Mouse (Mus musculus): ENCODE measurements around the gene Tdpoz4. TPM values are rescaled to one million over a fixed set of nuclear protein-coding genes. Genes with fewer than 3 reads are reported as not detected.
"Not testable (repeated sequence)": the region's sequence is repeated elsewhere in the genome, so short reads cannot be mapped to it uniquely, and the experiment has no call there.

The Tdpoz4 gene
- 0.08 TPM in 1 of 2 replicates, not detected in the other for polyA plus RNA-seq (2012; rRNA removed)

GRCm38 (mm10) chr3:93796098-93796497 is at the start of gene Tdpoz4:
Gene Tdpoz4 (plus strand): TSS chr3:93796398.
- DNase-seq; H3K27me3 ChIP-seq (ENCODE audit: control insufficient read depth, insufficient read depth, low read length); H3K36me3 ChIP-seq (ENCODE audit: control insufficient read depth, insufficient read depth, low read length); H3K27ac ChIP-seq (ENCODE audit: control insufficient read depth, insufficient read depth, low read length); H3K4me3 ChIP-seq (ENCODE audit: control insufficient read depth, insufficient read depth, low read length); H3K4me1 ChIP-seq (replicated peaks; ENCODE audit: control insufficient read depth, insufficient read depth, low read length): not testable (repeated sequence)

GRCm38 (mm10) chr3:93754022-93754421 is 42.2 kb upstream of the Tdpoz4 start:
- H3K4me1 ChIP-seq (replicated peaks; ENCODE audit: control insufficient read depth, insufficient read depth, low read length); H3K27me3 ChIP-seq (ENCODE audit: control insufficient read depth, insufficient read depth, low read length); H3K27ac ChIP-seq (ENCODE audit: control insufficient read depth, insufficient read depth, low read length); DNase-seq; H3K4me3 ChIP-seq (ENCODE audit: control insufficient read depth, insufficient read depth, low read length); H3K36me3 ChIP-seq (ENCODE audit: control insufficient read depth, insufficient read depth, low read length): not testable (repeated sequence)
- 93% methylated on average over 18 of the region's 18 CpGs for WGBS

- not testable (repeated sequence) for DNase-seq; H3K4me3 ChIP-seq (ENCODE audit: control insufficient read depth, insufficient read depth, low read length); H3K36me3 ChIP-seq (ENCODE audit: control insufficient read depth, insufficient read depth, low read length); H3K27ac ChIP-seq (ENCODE audit: control insufficient read depth, insufficient read depth, low read length); H3K4me1 ChIP-seq (replicated peaks; ENCODE audit: control insufficient read depth, insufficient read depth, low read length); H3K27me3 ChIP-seq (ENCODE audit: control insufficient read depth, insufficient read depth, low read length)
- 87% methylated on average over 1 of the region's 1 CpGs for WGBS
Measured at GRCm38 (mm10) chr3:93772700-93773099, 23.5 kb upstream of the Tdpoz4 start, which contains the start of gene Gm5773. Gene Gm5773 (plus strand): TSS chr3:93773000.

GRCm38 (mm10) chr3:93813341-93813740 is 17.1 kb downstream of the Tdpoz4 start:
- DNase-seq; H3K4me1 ChIP-seq (replicated peaks; ENCODE audit: control insufficient read depth, insufficient read depth, low read length); H3K27ac ChIP-seq (ENCODE audit: control insufficient read depth, insufficient read depth, low read length); H3K27me3 ChIP-seq (ENCODE audit: control insufficient read depth, insufficient read depth, low read length); H3K36me3 ChIP-seq (ENCODE audit: control insufficient read depth, insufficient read depth, low read length); H3K4me3 ChIP-seq (ENCODE audit: control insufficient read depth, insufficient read depth, low read length): not testable (repeated sequence)

GRCm38 (mm10) chr3:93825720-93826119 is 29.5 kb downstream of the Tdpoz4 start, which contains the start of gene Tdpoz3:
Gene Tdpoz3 (plus strand): TSS chr3:93826020.
- H3K4me3 ChIP-seq (ENCODE audit: control insufficient read depth, insufficient read depth, low read length); H3K27ac ChIP-seq (ENCODE audit: control insufficient read depth, insufficient read depth, low read length); H3K4me1 ChIP-seq (replicated peaks; ENCODE audit: control insufficient read depth, insufficient read depth, low read length); H3K36me3 ChIP-seq (ENCODE audit: control insufficient read depth, insufficient read depth, low read length); DNase-seq; H3K27me3 ChIP-seq (ENCODE audit: control insufficient read depth, insufficient read depth, low read length): not testable (repeated sequence)
- 85% methylated on average over 1 of the region's 1 CpGs for WGBS

Other genes starting within 250 kb of the Tdpoz4 start
- 99.3 and 121 TPM in 2 replicates for gene S100a10, start 241.3 kb upstream of the Tdpoz4 start, polyA plus RNA-seq (2012; rRNA removed)
- not detected in 2 replicates for gene Tdpoz2, start 143.7 kb upstream of the Tdpoz4 start, polyA plus RNA-seq (2012; rRNA removed)
- 0.06 TPM in 1 of 2 replicates, not detected in the other for gene Tdpoz1, start 120.1 kb upstream of the Tdpoz4 start, polyA plus RNA-seq (2012; rRNA removed)
- not detected in 2 replicates for gene Gm37596, start 103.3 kb upstream of the Tdpoz4 start, polyA plus RNA-seq (2012; rRNA removed)
- not detected in 2 replicates for gene Gm5773, start 23.4 kb upstream of the Tdpoz4 start, polyA plus RNA-seq (2012; rRNA removed)
- not detected in 2 replicates for gene Tdpoz3, start 29.6 kb downstream of the Tdpoz4 start, polyA plus RNA-seq (2012; rRNA removed)
- gene Gm9117, start 147.1 kb downstream of the Tdpoz4 start, polyA plus RNA-seq (2012; rRNA removed), result not detected in 2 replicates
- gene Tdpoz5, start 164.9 kb downstream of the Tdpoz4 start, polyA plus RNA-seq (2012; rRNA removed), result not detected in 2 replicates

Measured in thymus, adult 2 months (tissue).